Mouse (Mus musculus): ENCODE measurements around the gene Calr4. TPM values are rescaled to one million over a fixed set of nuclear protein-coding genes. Genes with fewer than 3 reads are reported as not detected.
A peak's percentile ranks its signal among the peaks of the same experiment; 100 is the strongest.

Calr4 gene
- polyA plus RNA-seq, 1 experiment from 2014 or later: 0.19 TPM

DNA sequence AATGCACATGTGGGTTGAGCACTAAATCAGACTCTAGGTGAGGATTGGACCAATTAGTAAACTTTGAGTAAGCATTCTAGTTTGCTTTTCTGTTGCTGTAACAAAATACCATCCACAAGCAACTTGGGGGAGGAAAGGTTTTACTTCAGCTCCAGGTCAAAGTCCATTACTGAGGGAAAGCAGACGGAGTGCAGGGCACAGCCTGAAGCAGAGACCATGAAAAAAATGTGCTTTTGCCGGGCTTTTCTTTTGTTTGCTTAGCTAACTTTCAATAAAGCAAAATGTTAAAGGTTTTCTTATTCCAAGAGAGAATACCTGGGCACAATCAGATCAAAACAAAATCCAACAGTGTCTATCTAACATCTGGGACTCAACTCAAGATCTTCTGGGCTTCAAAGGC lies 32.5 kb downstream of the Calr4 start:
- 77% methylated on average over 2 of the region's 2 CpGs for WGBS
- no peaks in the 10 kb centered on the region for H3K27me3 ChIP-seq (replicated peaks; ENCODE audit: low read depth, poor library complexity, severe bottlenecking)

DNA sequence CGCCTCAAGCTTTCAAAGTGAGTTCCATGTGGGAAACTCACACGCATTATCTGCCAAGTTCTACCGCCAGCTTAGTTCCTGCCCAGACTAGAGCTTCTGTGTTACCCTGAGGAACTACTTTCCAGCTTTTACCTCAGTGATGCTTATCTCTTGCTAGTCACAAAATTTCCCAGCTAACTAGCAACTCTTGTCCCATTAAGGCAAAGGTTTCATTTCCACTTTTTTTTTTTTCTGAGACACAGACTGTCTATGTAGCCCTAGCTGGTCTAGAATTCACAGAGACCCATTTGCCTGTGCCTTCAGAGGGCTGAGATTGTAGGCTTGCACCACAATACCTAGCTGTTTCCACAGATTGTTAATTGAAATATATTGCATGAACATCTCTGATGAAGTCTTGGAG lies 33.2 kb downstream of the Calr4 start:
- Histone ChIP-seq H3K4me3 (no peak overlapping the region), H3K27ac (replicated peaks) (no peak overlapping the region), H3K4me1 (no peaks in the 10 kb centered on the region), H3K27me3 (replicated peaks; ENCODE audit: low read depth, poor library complexity, severe bottlenecking) (no peaks in the 10 kb centered on the region), H3K36me3 (replicated peaks) (no peaks in the 10 kb centered on the region), H3K9me3 (no peaks in the 10 kb centered on the region)
- 87% methylated on average over 3 of the region's 3 CpGs for WGBS
- no peak for DNase-seq (ENCODE audit: low spot score)

More for the DNA sequence above, 32.5 kb downstream of the Calr4 start:
- Histone ChIP-seq H3K27ac (replicated peaks) (no peak overlapping the region), H3K9me3 (no peaks in the 10 kb centered on the region), H3K4me3 (no peak overlapping the region), H3K4me1 (peaks cover 5% of the 10 kb centered on the region; the same call in 1 of the 2 replicates), H3K36me3 (replicated peaks) (no peaks in the 10 kb centered on the region)
- no peak for DNase-seq (ENCODE audit: low spot score)

DNA sequence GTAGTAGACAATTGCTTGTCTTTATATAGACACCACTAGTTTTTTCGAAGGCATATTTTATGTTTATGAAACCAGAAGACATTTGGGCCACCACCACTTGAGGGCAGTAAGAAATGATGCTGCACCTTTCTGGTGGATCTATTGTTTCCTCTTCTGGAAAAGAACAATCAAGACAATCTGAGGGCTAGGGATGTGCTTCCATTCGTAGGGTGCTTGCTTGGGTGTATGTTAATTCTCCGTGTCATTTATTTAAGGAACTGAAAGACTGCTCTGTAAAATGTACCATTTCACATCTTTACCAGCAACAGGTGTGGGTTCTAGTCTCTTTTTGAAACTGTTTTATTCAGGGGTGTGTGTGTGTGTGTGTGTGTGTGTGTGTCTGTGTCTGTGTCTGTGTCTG lies 34.6 kb downstream of the Calr4 start:
- Histone ChIP-seq H3K9me3 (no peaks in the 10 kb centered on the region), H3K4me3 (no peak overlapping the region), H3K4me1 (no peaks in the 10 kb centered on the region), H3K27me3 (replicated peaks; ENCODE audit: low read depth, poor library complexity, severe bottlenecking) (no peaks in the 10 kb centered on the region), H3K27ac (replicated peaks) (no peak overlapping the region), H3K36me3 (replicated peaks) (no peaks in the 10 kb centered on the region)
- no peak for DNase-seq (ENCODE audit: low spot score)
- WGBS: 84% methylated on average over 3 of the region's 3 CpGs

DNA sequence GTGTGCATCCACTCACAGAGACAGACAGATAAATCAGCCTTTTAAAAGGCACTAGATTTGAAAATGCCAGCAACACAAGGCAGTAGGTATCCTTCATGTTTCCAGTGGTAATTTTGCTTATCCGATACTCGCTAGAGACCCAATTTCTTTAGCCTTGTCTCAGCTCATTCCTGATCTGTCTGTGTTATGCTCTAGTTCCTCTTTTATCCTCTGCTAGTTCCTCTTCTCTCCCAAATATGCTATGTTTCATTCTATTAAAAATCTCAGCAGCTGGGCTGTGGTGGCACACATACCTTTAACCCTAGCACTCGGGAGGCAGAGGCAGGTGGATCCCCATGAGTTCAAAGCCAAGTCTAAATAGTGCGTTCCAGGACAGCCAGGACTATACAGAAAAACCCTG lies 37.5 kb downstream of the Calr4 start:
- Histone ChIP-seq H3K9me3 (no peaks in the 10 kb centered on the region), H3K4me3 (no peak overlapping the region), H3K36me3 (replicated peaks) (no peaks in the 10 kb centered on the region), H3K4me1 (no peaks in the 10 kb centered on the region), H3K27me3 (replicated peaks; ENCODE audit: low read depth, poor library complexity, severe bottlenecking) (no peaks in the 10 kb centered on the region), H3K27ac (replicated peaks) (no peak overlapping the region)
- 94% methylated on average over 4 of the region's 4 CpGs for WGBS
- DNase-seq (ENCODE audit: low spot score): no peak

DNA sequence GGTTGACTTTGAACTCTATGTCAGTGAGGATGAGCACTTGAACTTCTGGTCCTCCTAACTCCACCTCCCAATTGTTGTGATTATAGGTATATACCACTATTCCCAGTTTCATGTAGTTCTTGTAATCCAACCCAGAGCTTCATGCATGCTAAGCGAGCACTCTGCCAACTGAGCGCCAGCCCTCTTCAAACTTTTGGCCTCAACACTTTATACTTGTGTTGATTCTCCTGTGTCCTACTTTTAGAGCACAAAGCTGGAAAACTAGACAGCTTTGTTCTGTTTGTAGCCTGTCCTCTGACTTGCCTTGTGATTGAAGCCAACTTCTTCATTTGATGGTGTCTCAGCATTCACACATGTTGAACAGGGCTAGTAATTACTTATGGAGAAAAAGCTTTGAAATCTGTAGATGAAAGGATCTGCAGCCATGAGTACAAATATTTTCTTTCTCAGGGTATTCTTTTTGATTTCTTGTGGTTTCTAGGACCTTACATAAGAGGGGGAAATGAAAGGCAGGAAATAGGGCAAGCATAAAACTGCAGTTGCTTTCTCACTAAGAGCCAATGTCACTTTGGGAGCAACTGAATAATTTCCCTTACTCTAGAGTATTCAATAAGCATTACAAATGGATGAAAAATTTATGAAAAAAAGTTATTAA lies 39.4 kb downstream of the Calr4 start:
- Histone ChIP-seq H3K27ac (replicated peaks) (no peak overlapping the region), H3K36me3 (replicated peaks) (no peaks in the 10 kb centered on the region), H3K9me3 (no peaks in the 10 kb centered on the region), H3K4me3 (no peak overlapping the region), H3K4me1 (no peaks in the 10 kb centered on the region), H3K27me3 (replicated peaks; ENCODE audit: low read depth, poor library complexity, severe bottlenecking) (no peaks in the 10 kb centered on the region)
- WGBS: 90% methylated on average over 2 of the region's 2 CpGs
- no peak for DNase-seq (ENCODE audit: low spot score)

DNA sequence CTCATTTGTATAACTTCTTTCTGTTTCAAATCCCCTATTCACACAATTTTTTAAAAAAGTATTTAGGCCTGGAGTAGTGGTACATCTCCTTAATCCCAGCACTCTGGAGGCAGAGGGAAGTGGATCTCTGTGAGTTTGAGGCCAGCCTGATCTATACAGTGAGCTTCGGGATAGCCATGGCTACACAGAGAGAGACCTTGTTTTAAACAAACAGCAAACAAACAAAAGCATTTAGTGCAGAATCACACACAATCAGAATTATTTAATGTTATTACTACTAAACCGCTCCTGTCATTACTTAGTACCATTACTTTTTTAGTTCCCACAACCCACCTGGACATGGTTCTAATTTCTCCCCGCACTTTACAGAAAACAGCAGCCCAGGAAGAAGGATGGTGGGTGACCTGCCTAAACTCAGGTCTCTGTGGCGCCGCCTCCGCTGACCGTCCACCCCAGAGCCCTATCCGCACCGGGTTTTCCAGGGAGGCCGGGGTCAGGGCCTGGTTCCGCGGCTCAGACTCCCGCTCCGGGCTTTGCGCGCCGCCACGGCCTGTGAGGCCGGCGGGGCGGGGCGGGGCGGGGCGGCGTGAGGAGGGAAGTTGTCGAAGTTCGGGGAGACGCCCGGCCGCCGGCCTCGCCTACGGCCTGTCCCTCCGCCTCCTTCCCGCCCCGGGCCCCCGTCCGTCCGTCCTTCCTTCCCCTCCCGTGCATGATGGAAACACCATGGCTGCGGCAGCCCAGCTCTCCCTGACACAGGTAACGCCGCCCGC lies 45.6 kb downstream of the Calr4 start, which contains the start of gene Eps15:
Gene Eps15, plus strand, starts transcription at position 580 of the 770 bp plus-strand sequence.
- peak; percentile 97 for DNase-seq (ENCODE audit: low spot score)
- peak within 1 kb of the TSS; percentile 93 for H3K4me3 ChIP-seq
- WGBS: 3% methylated on average over 44 of the region's 44 CpGs
- no peaks in the 10 kb centered on the region for H3K9me3 ChIP-seq
- peaks cover 8% of the 10 kb centered on the region for H3K4me1 ChIP-seq
- peaks cover 9% of the 10 kb centered on the region for H3K27me3 ChIP-seq (replicated peaks; ENCODE audit: low read depth, poor library complexity, severe bottlenecking)
- no peaks in the 10 kb centered on the region for H3K36me3 ChIP-seq (replicated peaks)
- peak within 1 kb of the TSS; percentile 92 for H3K27ac ChIP-seq (replicated peaks)

DNA sequence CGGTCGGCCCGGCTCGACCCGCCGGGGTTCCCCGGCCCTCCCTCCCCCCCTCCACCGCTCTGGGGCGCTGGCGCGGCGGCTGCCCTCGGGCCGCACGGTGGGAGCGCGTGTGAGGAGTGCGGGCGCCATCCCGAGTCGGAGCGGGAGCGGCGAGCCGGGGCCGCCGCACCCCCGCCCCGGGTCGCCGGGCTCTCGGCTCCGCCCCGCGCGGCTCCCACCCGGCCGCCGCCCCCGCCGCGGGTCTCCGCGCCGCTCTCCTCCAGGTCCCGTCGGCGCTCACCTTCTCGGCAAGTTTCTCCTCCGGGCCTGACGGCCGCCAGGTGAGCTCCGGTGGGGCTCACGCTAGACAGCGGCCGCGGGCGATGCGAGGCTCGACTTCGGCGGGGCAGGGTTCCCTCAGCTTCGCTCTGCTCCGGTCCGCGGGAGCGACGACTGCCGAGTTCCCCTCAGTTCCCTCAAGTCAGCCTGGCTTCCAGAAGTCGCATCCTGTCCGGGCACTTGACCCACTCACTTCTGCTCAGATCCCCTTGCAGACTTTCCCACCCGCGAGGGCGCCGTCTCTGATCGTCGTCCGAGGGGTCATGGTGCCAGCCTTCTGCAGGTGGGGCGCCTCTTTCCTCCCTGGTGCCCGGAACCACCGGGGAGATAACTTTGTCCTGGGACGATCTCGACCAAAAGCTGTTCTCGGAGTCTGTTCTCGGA lies 46.3 kb downstream of the Calr4 start:
- Histone ChIP-seq H3K4me3 (peak overlapping the region; percentile 93), H3K27me3 (replicated peaks; ENCODE audit: low read depth, poor library complexity, severe bottlenecking) (peaks cover 9% of the 10 kb centered on the region), H3K9me3 (no peaks in the 10 kb centered on the region), H3K4me1 (peaks cover 8% of the 10 kb centered on the region), H3K36me3 (replicated peaks) (0 out of 2 replicates have a peak, but pooled peaks cover 3% of the 10 kb centered on the region), H3K27ac (replicated peaks) (peak overlapping the region; percentile 92)
- no peak for DNase-seq (ENCODE audit: low spot score)
- WGBS: under 1% methylated on average over 83 of the region's 85 CpGs

DNA sequence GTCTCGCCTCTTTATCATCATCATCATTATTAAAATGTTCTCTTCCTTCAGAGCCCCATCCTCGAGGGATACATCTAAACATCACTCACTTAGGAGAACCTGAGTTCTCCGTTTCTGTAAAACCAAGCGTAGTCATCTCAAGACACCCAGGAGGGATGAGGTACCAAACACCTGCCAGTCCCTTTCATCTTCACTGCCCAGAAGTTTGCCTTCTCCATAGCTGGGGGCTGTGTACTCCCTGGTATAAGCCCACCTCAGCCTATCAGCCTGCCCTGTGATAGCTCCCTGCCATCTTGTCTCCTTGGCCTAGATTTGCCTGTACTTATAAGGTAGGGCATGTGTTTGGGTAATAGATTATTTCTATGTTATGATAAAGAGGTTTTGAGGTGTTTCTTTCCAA lies 46.9 kb downstream of the Calr4 start:
- Histone ChIP-seq H3K4me3 (peak overlapping the region; percentile 93), H3K36me3 (replicated peaks) (0 out of 2 replicates have a peak, but pooled peaks cover 3% of the 10 kb centered on the region), H3K27ac (replicated peaks) (no peak overlapping the region), H3K27me3 (replicated peaks; ENCODE audit: low read depth, poor library complexity, severe bottlenecking) (peaks cover 9% of the 10 kb centered on the region), H3K9me3 (no peaks in the 10 kb centered on the region), H3K4me1 (peaks cover 8% of the 10 kb centered on the region)
- DNase-seq (ENCODE audit: low spot score): no peak
- WGBS: 10% methylated on average over 4 of the region's 4 CpGs

DNA sequence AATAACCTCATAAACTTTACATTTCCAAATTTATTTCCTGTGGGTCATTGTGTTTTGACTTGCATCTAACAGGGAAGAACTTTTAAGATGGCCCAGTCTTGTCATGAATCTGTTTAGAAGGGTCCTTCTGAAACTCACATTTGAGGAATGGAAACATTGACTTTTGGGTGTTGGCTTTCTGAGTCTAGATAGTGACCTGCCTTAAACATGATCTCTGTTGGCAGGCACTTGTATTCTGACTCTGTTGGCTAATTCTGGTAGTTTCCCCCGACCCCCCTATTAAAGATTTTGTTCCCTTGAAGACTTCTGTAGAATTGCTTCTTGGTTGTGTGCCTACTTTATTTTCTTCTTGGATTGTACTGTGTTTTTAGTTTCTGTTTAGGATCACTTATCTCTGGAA lies 47.7 kb downstream of the Calr4 start:
- Histone ChIP-seq H3K4me3 (no peak overlapping the region), H3K27ac (replicated peaks) (no peak overlapping the region), H3K9me3 (no peaks in the 10 kb centered on the region), H3K36me3 (replicated peaks) (0 out of 2 replicates have a peak, but pooled peaks cover 3% of the 10 kb centered on the region), H3K4me1 (peaks cover 8% of the 10 kb centered on the region), H3K27me3 (replicated peaks; ENCODE audit: low read depth, poor library complexity, severe bottlenecking) (peaks cover 9% of the 10 kb centered on the region)
- WGBS: 94% methylated on average over 1 of the region's 1 CpGs
- DNase-seq (ENCODE audit: low spot score): no peak

DNA sequence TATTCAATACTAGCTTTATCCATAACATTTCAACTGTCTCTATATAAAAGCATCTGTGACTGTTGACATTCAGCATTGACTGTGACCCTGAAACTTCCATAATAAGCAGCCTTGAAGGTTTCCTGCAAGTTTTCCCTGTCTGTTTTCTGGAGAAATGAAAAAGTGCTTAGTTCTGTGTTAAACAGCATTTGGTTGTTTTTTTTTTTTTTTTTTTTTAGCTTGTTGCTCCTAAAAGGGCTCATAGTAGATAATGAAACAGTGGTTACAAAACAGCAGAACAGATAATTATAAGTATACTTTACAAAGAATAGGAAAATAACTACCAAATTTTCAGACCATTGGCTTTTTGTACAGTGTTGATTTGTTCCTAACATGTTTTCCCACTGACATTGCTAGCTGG lies 60.3 kb downstream of the Calr4 start:
- Histone ChIP-seq H3K27me3 (replicated peaks; ENCODE audit: low read depth, poor library complexity, severe bottlenecking) (no peaks in the 10 kb centered on the region), H3K4me3 (no peak overlapping the region), H3K27ac (replicated peaks) (no peak overlapping the region), H3K36me3 (replicated peaks) (peaks cover 5% of the 10 kb centered on the region; the same call in 1 of the 2 replicates), H3K9me3 (no peaks in the 10 kb centered on the region), H3K4me1 (no peaks in the 10 kb centered on the region)
- DNase-seq (ENCODE audit: low spot score): no peak

DNA sequence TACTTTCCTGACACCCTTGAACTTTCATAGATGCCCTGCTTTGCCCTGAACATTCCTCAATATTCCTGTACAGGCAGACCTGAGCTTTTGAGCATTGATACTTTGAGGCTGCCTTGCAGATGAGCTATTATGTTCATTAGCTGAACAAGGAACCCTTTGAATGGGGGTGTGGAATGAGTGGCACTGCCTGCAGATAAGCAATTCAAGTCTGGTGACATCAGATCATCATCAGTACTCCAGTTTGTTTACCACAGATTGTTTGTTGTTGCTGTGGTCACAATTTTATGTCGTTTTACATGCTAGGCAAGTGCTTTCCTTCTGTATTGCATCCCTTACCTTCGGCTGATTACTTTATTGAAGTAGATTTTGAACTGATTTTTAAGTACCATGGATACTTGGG lies 62.2 kb downstream of the Calr4 start:
- Histone ChIP-seq H3K9me3 (no peaks in the 10 kb centered on the region), H3K4me3 (no peak overlapping the region), H3K36me3 (replicated peaks) (peaks cover 5% of the 10 kb centered on the region; the same call in 1 of the 2 replicates), H3K4me1 (no peaks in the 10 kb centered on the region), H3K27ac (replicated peaks) (no peak overlapping the region), H3K27me3 (replicated peaks; ENCODE audit: low read depth, poor library complexity, severe bottlenecking) (no peaks in the 10 kb centered on the region)
- DNase-seq (ENCODE audit: low spot score): no peak
- 85% methylated on average over 2 of the region's 2 CpGs for WGBS

DNA sequence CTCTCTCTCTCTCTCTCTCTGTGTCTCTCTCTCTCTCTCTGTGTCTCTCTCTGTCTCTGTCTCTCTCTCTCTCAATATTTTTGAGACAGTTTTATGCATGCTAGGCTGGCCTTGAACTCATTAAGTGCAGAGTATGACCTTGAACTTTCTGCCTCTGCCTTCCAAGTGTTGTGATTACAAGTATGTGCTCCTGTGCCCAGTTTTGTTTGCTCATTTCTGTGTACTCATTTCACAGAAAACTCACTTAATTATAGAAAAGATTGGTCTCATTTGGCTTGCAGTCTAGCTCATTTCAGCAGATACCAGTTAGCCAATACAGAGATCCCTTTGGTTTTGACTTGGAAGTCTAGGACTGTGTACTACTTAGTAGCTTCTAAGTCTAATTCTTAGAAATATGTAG lies 64.9 kb downstream of the Calr4 start:
- H3K9me3 ChIP-seq: no peaks in the 10 kb centered on the region
- no peaks in the 10 kb centered on the region for H3K27me3 ChIP-seq (replicated peaks; ENCODE audit: low read depth, poor library complexity, severe bottlenecking)
- H3K27ac ChIP-seq (replicated peaks): no peak overlapping the region
- no peak overlapping the region for H3K4me3 ChIP-seq
- H3K36me3 ChIP-seq (replicated peaks): peaks cover 5% of the 10 kb centered on the region; the same call in 1 of the 2 replicates
- DNase-seq (ENCODE audit: low spot score): no peak
- no peaks in the 10 kb centered on the region for H3K4me1 ChIP-seq

Measured in embryonic facial prominence, embryonic 10.5 days (tissue).